Mouse (Mus musculus) CD4-positive, CD25-positive, alpha-beta regulatory T cell, adult 2 months (primary cell): Measurements from ENCODE around the gene Zfp790.

Source experiments
- DNase-seq: peaks from one replicate; pipeline ENCODE4 v3.0.0-alpha.2; 2012; ENCODE audit warnings: low read depth, low spot score

Zfp790 gene

DNA sequence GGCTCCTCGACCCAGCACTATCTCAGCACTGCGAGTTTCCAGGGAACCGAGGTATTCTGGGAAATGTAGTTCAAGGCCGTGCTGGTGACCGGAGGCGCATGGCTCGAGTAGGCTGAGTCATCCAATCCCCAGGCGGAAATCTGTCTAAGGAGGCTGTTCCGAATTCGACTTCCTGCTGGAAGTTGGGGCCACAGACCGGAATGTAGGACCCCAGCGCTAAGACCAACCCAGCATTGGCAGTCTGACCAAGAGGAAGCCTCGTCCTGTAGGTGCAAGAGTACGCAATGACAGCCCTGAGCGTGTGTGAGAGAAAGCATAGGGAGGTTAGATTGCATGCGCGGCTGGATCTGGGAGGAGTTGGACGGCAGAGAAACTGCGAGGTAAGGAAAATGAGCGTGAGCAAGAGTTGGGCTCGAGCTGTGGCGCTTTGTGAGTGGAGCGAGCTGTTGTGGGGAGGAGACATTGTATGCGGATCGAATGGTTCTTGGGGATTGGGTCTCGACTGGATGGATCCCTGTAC is at the start of gene Zfp790:
Gene Zfp790, plus strand, starts transcription at position 205 of the 520 bp plus-strand sequence.
- DNase-seq, result peak; percentile 92

DNA sequence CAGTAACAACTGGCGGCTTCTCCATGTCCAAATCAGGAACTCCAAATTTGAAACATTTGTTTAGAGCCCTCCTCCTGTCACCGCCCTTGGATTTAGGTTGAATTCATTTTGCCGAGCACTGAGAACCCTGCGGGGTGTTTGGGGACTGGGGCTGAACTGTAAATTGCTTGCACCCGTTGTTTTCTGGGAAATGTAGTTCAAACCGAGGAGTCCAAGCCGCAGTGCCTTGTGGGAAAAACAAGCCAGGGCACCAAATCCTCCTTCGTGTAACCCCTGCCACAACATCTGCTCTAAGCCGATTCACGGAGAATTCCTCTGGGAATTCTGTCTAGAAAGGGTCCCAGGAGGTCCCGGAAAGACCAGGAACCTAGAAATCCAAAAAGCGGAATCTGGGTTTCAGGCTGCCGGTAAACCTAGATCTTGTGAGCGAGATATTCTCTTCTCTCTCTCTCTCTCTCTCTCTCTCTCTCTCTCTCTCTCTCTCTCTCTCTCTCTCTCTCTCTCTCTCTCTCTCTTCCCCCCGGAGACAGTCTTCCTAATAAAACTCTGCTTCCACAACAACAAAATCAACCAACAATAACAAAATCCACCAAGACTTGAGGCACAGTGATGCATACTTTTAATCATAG is 48.7 kb upstream of the Zfp790 start:
- DNase-seq, result peak; percentile 85

DNA sequence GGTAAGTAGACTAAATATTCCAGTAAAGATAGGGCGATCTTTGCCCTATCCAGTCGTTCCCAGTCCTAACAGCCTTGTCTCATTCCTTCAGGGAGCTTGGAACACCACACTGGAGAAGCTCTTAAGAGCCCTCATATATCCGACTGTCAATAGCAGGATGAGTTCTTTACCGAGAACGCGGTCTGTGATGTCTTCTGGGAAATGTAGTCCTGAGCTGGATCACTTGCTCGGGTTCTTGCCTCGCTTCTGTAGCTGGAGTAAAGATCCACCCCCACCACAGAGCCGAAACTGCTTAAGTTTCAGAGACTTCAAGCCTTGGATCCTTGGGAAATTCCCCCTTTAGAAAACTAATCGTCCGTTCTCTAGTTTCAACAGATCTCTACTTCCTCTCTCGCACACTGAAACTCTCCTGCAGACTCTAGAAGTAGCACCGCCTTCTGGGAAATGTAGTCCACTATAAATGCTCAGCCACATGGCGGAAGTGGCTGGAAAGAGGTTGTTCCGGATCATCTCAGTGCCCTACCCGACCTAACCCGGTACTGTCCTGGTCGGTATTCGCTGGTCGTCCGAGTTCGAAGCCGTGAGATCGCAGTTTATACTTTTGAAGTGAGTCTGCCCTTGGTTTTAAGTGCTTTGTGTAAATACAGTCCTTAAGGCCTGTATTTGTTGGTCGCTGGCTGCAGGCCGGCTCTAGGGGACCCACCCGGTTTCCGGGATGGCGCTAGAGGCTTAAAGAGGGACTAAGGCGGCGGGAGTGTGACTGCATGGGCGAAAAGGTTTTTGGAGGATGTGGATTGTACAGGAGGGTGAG is 47.6 kb upstream of the Zfp790 start, which contains the start of gene Zfp84:
Gene Zfp84, plus strand, starts transcription at position 463 of the 811 bp plus-strand sequence.
- DNase-seq, result peak; percentile 93

DNA sequence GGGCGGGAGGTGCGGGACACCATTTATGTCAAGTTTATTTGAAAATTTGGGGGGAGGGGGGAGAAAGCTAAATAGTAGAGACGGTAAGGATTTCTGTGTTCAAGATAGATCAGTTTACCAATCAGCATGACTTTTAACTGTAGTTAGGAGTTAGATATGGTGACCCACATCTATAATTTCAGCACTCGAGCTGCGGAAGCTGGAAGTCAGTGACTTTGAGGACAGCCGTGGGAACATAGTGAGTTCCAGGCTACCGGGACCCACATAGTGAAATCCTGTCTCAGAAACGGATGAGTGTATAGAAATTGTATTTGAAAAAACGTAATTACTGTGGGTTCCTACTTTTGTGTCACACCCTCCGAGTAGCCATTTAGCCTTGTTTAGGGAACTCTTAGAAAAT is 46.9 kb upstream of the Zfp790 start:
- DNase-seq, result no peak

DNA sequence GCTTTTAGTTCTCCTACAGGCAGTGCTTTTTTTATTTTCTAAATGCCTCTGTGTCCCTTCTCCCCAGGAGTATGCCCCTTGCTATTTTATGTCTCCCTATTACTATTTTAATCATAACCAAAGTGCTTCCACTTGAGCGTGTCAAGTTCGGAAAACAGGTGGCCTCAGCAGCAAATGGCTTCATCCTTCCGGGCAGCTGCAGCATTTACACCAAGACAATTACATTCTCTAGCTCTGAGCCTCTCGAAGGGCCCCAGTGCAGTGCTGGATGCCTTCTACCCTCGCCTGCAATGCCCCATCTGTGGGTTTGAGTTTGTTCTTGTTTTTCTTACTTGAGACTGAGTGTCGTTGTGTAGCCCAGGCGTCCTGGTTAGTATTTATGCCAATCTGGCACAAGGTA is 42.4 kb upstream of the Zfp790 start:
- no peak for DNase-seq

DNA sequence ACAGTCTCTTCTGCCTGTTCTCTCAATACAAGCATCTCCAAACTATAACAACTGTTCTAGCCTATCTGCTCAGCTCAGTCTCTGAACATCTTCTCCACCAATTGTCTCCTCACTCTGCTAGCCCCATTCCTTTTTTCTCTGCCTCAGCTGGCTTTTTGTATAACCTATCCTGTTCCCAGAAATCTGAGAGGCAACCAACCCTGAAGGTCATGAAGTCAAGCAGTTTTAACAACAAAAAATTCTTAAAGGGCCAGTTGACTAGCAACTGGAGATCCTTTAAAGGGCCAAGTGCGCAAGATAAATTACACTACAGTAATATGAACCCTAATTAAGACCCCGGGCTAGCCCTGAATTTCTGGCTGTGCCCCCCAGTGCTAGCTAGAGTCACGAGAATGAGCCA is 41.5 kb upstream of the Zfp790 start:
- DNase-seq, result no peak

DNA sequence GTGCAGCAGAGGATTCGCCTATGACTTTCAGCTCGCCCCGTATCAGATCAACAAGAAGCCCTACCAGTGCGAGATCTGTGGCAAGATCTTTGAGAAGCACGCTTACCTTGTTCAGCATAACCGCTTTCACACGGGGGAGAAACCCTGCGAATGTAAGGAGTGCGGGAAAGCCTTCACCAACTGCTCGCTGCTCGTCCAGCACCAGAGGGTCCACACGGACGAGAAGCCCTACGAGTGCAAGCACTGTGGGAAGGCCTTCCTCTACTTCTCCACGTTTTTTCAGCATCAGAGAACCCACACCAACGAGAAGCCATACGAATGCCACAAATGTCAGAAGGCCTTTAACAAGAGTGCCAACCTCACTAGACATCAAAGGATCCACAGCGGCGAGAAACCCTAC is 39.3 kb upstream of the Zfp790 start:
- no peak for DNase-seq

DNA sequence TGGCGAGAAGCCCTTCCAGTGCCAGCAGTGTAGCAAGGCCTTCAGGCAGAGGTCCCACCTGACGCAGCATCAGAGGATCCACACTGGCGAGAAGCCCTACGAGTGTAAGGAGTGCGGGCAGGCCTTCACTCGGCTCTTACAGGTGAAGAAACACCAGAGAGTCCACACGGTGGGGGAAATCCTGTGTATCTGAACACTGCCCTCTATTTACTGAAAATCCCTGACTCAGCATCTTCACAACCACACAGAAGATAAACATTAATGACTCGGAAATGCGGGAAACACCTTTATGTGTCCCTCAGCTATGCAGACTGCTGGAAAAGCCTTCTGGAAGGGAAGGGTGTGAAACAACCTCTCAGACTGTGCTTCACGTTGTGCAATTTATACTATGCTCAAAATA is 38.5 kb upstream of the Zfp790 start:
- no peak for DNase-seq

DNA sequence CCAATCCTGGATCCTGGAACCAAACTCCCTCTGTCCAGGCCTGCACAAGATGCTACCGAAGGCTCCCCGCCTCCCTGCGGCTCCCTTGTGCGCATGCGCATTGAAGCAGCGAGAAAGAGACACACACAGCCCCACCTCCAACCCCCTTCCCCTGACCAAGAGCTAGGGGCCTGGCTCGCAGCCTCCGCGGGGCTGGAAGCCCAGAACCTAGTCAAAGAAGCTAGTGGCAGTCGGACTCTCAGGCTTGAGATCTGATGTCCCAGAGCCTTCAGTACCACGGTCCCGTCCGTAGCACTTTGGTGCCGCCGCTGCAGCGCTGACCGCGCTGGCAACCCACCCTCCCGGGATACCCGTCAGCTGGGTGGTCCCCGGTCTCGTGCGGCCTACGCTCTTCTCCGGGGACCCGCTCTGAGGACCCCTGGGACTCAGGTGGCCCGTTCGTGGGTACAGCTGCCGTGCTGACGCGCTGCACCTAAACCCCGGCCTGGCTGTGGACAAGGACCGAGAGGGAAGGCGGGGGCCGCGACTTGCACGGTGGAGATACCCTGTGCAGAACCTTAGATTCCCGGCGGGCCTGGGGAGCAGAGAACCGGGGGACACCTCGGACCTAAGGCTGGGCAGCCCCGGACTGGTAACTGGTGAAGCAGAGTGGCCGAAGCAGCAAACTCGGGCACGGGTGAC is 31.9 kb upstream of the Zfp790 start, which contains the start of gene Zfp30:
Gene Zfp30, plus strand, starts transcription at position 128 of the 681 bp plus-strand sequence.
- peak; percentile 82 for DNase-seq

DNA sequence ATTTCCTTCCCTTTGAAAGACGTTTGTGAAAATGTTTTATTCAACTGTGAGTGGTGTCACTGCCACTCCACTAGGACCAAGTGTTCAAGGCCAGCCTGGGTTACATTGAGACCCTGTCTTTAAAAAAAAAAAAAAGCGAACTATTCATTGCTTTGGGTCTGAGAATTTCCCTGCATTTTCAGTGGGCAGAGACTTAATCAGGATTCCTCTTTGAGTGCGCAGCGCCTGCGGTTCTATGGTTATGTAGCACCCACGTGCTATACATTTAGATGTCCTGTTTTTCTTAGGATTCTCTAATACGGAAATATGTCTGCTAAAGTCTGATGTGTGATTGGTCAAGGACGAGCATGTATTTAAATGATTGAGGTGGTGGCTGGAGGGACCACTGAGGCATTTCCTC is 30.9 kb upstream of the Zfp790 start:
- DNase-seq, result no peak

DNA sequence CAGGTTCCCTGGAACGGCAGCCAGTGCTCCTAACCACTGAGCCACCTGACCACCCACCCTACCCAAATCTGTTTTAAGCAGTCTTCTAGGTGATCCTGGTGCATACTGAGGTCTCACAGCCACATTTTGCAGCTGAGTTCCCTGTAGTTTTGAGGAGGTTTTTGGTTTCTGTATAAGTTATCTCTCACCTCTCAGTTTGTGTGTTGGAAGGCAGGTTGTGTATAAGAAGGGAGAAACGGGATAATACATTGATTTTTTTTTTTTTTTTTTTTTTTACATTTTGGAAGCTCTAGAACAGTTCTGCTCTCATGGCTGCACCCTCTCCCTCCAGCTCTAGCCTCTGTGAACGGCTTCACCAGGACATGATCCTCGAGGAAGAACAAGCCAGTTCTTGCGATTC is 30.0 kb upstream of the Zfp790 start:
- no peak for DNase-seq

DNA sequence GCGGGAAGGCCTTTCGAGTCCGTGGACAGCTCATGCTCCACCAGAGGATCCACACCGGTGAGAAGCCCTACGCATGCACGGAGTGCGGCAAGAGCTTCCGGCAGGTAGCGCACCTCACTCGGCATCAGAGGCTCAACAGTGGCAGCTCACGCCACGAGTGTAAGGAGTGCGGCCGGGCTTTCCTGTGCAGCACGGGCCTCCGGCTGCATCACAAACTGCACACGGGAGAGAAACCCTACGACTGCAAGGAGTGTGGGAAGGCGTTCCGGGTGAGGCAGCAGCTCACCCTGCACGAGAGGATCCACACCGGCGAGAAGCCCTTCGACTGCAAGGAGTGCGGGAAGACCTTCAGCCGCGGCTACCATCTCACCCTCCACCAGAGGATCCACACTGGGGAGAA is 23.0 kb upstream of the Zfp790 start:
- peak; percentile 10 for DNase-seq

DNA sequence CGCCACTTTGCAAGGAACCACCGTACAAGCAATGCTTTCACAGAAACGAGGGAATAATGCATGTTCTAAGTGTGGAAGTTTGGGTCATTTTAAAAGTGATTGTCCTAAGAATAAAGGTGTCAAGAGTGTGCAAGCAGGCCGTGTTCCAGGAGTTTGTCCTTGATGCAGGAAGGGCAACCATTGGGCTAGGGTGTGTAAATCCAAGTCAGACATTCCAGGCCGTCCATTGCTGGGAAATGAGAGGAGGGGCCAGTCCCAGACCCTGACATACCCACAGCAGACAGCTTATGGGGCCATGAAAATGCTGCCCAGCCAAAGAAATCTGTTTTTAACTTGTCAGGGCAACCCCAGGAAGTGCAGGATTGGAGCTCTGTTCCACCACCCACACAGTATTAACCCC is 8.9 kb upstream of the Zfp790 start:
- DNase-seq, result no peak

DNA sequence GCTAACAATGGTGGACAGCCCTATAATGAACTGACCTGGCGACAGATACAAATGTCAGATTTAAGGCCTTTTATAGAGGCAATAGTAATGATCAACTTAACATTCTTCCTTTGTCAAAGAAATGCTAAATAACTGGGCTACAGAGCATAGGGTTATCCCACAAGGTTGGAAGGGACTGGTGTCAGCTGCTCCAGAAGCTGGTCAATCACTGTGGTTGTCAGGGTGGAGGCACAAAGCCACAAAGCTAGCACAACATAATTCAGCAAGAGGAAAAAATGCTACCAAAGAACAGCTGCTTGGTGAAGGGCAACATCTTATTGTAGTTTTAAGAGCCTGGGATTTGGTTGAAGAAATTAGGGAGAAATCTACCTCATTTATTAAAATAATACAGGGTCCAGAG is 3.7 kb upstream of the Zfp790 start:
- no peak for DNase-seq

DNA sequence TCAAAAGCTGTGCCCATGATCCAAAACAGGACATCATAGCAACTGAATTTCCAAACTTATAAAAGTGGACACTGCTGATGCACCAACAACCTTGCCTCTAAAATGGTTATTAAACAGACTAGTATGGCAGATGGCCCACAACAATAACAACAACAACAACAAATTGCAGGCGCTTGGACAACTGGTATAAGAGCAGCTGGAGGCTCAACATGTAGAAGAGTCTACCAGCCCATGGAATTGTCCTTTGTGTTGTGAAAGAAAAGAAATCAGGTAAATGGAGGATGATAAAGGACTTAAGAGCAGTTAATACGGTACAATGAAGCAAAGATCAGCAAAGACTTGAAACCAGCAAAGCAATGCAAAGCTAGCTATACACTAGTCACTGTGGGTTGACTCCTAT is 1.5 kb upstream of the Zfp790 start:
- no peak for DNase-seq

DNA sequence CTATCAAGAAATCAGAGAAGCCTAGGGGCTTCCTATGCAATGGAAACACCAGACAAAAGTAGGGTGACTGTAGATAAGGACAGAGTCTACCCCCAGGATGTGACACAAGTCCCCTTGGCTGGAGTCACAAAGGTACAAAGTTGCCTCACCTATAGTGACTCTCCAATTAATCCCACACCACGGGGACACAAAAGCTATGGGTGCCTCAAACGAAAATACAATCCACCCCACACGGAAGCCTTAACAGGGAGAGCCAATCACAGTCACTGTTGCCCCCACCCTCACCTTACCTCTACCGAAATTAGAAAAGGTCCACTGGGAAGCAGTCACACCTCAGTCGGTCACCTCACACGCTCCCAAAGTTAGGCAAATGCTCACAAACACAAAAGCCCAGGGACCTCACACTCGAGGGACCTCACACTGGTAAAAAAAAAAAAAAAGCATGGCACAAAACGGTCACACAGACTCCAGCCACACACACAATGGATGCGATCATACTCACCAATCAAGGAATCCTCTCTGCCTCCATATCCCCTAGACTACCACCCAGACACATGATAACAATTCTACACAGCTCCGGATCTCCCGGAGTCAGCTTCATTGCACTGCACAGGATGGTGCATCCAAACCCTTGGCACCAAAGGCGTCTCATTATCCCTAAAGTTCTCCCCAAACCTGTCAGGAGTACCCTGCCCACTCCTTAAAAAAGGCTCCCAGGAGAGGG is 691 bp upstream of the Zfp790 start:
- DNase-seq, result no peak

DNA sequence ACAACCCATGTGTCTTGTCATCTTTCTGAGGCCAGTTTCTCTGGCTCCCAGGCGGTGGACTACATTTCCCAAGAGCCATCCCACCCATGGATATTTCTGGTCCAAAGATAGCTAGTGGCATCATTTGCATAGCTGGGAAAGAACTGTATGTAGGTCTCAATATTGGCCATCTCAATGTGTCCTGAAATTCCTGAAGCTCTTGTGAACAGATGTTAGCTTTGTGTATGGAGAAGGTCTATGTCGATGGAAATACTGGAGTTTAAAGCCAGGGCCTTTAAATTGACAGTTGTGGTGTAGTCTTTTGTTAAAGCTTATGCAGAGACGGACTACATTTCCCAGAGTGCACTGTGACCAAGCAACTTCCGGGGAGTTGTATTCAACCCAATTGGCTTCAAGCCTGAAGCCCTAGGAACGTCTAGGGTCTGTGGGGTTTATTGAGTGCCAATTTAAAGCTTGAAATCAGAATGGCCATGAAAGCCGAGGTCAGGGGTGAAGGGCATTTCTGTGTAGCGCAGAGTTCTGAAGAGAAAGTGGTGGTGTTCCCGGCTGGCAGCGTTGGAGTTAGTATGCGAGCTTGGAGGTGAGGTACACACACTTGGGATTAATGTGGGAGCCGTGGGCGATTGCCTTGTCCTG is 2.8 kb downstream of the Zfp790 start:
- peak; percentile 87 for DNase-seq

DNA sequence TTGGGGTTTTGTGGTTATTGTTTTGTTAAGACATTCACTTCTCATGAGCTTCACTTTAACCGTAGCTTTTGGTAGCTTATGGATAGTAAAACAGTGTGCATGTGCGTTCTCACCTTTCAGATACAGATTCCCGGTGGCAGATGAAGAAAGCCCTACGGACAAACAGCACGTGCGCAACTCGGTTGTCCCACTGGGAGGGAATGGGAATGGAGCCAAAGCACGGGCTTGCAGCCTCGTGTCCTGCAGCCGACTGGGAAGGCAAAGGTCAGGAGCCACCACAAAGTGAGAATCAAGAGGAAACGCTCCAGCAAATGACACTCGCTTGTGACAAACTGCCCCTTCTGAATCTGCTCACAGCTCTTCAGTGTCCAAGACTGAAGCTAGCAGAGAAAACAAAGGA is 12.1 kb downstream of the Zfp790 start:
- no peak for DNase-seq

DNA sequence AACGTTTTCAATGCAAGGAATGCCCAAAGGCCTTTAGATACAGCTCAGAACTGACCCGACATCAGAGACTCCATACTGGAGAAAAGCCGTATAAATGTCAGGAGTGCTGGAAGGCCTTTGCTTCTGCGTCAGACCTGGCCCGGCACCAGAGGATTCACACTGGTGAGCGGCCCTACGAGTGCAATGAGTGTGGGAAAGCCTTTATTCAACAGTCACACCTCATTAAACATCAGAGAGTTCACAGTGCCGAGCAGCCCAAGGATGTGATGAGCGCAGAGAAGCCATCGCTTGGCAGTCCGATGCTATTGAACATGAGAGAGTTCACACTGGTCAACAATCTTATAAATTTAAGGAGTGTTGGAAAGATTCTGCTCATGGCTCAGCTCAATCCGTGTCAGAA is 13.9 kb downstream of the Zfp790 start:
- no peak for DNase-seq

DNA sequence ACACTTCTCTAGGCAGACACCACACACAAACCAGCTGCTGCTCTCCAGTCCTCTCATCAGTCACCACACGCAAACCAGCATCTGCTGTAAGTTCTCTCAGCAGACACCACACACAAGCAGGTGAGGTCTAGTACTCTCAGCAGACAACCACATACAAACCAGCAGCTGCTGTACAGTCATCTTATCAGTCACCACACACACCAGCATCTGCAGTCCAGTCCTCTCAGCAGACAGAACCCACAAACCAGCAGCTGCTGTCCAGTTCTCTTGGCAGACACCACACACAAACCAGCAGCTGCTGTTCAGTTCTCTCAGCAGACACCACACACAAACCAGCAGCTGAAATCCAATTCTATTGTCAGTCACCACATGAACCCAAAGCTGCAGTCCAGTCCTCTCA is 20.9 kb downstream of the Zfp790 start:
- no peak for DNase-seq

DNA sequence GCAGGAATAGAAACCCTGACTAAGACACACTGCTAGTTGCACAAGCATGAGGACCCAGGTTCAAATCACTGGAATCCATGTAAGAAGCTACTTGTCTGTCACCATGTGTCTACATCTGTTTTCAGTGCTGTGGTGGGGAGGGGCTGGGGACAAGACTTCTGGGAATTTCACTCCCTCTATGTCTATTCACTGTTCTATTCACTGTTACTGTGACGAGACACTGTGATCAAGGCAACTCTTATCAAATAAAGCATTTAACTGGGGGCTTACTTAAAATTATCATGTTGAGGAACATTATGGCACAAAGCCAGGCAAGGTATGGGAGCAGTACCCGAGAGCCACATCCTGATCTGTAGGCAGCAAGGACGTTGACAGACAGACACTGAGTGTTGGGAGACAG is 23.3 kb downstream of the Zfp790 start:
- no peak for DNase-seq
